Mouse (Mus musculus) testis, postnatal 14 days (tissue): ENCODE measurements around the gene Agap1.

ENCODE experiments used
- DNase-seq: peaks from one replicate; pipeline ENCODE4 v3.0.0; 2021; ENCODE audit warnings: low spot score

Agap1 gene

GRCm38 (mm10) chr1:89544094-89544493 is 89.5 kb downstream of the Agap1 start:
- DNase-seq: no peak

- DNase-seq: no peak
Measured at GRCm38 (mm10) chr1:89545099-89545498, 90.5 kb downstream of the Agap1 start.

GRCm38 (mm10) chr1:89547525-89548504 is 93.2 kb downstream of the Agap1 start:
- no peak for DNase-seq

- DNase-seq: no peak
Measured at GRCm38 (mm10) chr1:89550061-89550869, 95.7 kb downstream of the Agap1 start.

GRCm38 (mm10) chr1:89552470-89552869 is 97.9 kb downstream of the Agap1 start:
- no peak for DNase-seq

- no peak for DNase-seq
Measured at GRCm38 (mm10) chr1:89553791-89554190, 99.2 kb downstream of the Agap1 start.

GRCm38 (mm10) chr1:89554969-89555856 is 100.6 kb downstream of the Agap1 start:
- no peak for DNase-seq

GRCm38 (mm10) chr1:89556006-89556405 is 101.4 kb downstream of the Agap1 start:
- DNase-seq: no peak

- DNase-seq: no peak
Measured at GRCm38 (mm10) chr1:89557401-89557800, 102.8 kb downstream of the Agap1 start.

- no peak for DNase-seq
Measured at GRCm38 (mm10) chr1:89558080-89558479, 103.5 kb downstream of the Agap1 start.

- no peak for DNase-seq
Measured at GRCm38 (mm10) chr1:89563399-89563798, 108.8 kb downstream of the Agap1 start.

GRCm38 (mm10) chr1:89566578-89567488 is 112.2 kb downstream of the Agap1 start:
- no peak for DNase-seq

- DNase-seq: no peak
Measured at GRCm38 (mm10) chr1:89568546-89569405, 114.2 kb downstream of the Agap1 start.

- no peak for DNase-seq
Measured at GRCm38 (mm10) chr1:89570522-89571299, 116.1 kb downstream of the Agap1 start.

- no peak for DNase-seq
Measured at GRCm38 (mm10) chr1:89573486-89573885, 118.9 kb downstream of the Agap1 start.

- DNase-seq: no peak
Measured at GRCm38 (mm10) chr1:89574941-89575890, 120.6 kb downstream of the Agap1 start.

- no peak for DNase-seq
Measured at GRCm38 (mm10) chr1:89576174-89576890, 121.7 kb downstream of the Agap1 start.
